ENCODE assay signal across 34 mouse cellular contexts in the genomic region with DNA sequence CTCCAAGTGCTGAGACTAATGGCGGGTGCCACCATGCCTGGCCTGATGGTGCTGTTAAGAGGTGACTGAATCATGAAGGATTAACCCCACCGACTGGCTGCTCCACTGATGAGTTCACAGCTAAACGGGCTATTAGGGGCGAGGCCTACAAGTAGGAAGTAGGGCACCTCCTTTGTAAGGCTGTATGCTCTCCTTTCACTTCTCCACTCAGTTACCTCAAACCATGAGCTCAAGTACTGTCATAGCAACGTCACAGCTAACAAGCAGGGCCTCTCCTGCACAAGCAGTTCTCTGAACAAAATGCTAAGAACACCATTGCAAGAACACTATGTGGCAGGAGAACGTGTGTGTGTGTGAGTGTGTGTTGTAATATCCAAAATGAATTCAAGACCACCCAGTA. TPM values are rescaled to one million over a fixed set of nuclear protein-coding genes. Genes with fewer than 3 reads are reported as not detected.
DNase-seq lines count a peak whose midpoint lies in the region; ATAC-seq and TF ChIP-seq lines count a peak whose summit lies in the region.
"Had no signal": no experiment of that assay in that cellular context is flagged by ENCODE, and none has a peak within 500 bp of the region (broad histone marks: within the 10 kb centered on the region; RNA-seq: fewer than 3 reads in every experiment).

No protein-coding gene starts in this region.

- DNase-seq in embryo, embryonic 10 days (ENCODE audit: low spot score): peak; percentile 2
- no peak for DNase-seq in embryo, embryonic 9.5 days (ENCODE audit: extremely low spot score)
- DNase-seq in CH12.LX (ENCODE audit: extremely low read depth): peak; percentile 31
- DNase-seq in right cerebral cortex, adult 2 months (ENCODE audit: low spot score in 2 of 2): no peak
- no peak for DNase-seq in adrenal gland, postnatal 10 days
- no peak for DNase-seq in layer of hippocampus, adult 11-12 months (ENCODE audit: low spot score)
- DNase-seq: adrenal gland, postnatal 14 days; cerebellum, adult 2 months; cerebellum, postnatal 25 days; embryo, embryonic 11 days; heart, postnatal 36 days; kidney, adult 2 months; kidney, postnatal 36 days; layer of hippocampus, postnatal 36 days; left cerebral cortex, postnatal 4 days; liver, embryonic 13.5 days; lung, postnatal 14 days; right cerebral cortex, adult 18-20 months; thymus, postnatal 25 days had no signal

- TF ChIP-seq CTCF in CH12.LX (conservative IDR thresholded peaks at IDR 0.05 in 1 of 2, IDR thresholded peaks at IDR 0.05 in 1 of 2; ENCODE audit: low read depth in 2 of 2, low read length in 2 of 2): no peak

- TF ChIP-seq POLR2A in CH12.LX (IDR thresholded peaks at IDR 0.05; ENCODE audit: low read depth, low read length): no peak

- peaks cover 81% of the 10 kb centered on the region for H3K79me2 ChIP-seq in CH12.LX (replicated peaks; ENCODE audit: control insufficient read depth, extremely low read depth, insufficient read depth, poor library complexity, severe bottlenecking)

- no peak overlapping the region for H3K27ac ChIP-seq in CH12.LX (ENCODE audit: insufficient read depth, low read depth)
- H3K27ac ChIP-seq: forebrain, embryonic 10.5 days; heart, embryonic 10.5 days; hindbrain, embryonic 12.5 days; hindbrain, postnatal 0 days; intestine, embryonic 15.5 days; limb, embryonic 15.5 days; liver, embryonic 13.5 days; neural tube, embryonic 12.5 days; stomach, embryonic 15.5 days had no signal

- no peak for TF ChIP-seq EP300 in CH12.LX (IDR thresholded peaks at IDR 0.05; ENCODE audit: low read length)

- H3K4me2 ChIP-seq in CH12.LX (ENCODE audit: insufficient read depth, low read depth, poor library complexity, severe bottlenecking): no peak overlapping the region
- H3K4me2 ChIP-seq: embryonic facial prominence, embryonic 13.5 days; hindbrain, embryonic 12.5 days; intestine, embryonic 15.5 days; limb, embryonic 15.5 days; liver, embryonic 13.5 days; midbrain, embryonic 11.5 days; neural tube, embryonic 12.5 days; stomach, embryonic 15.5 days had no signal

- ATAC-seq in granulocyte monocyte progenitor cell, adult 5-6 weeks (replicated peaks; ENCODE audit: poor library complexity, severe bottlenecking): peak; percentile 28
- ATAC-seq: forebrain, embryonic 16.5 days; hindbrain, postnatal 0 days; intestine, embryonic 15.5 days; midbrain, embryonic 16.5 days; Patski had no signal

- no peak overlapping the region for H3K4me3 ChIP-seq in CH12.LX (replicated peaks in 1 of 3; ENCODE audit: low read depth in 2 of 3, low read length in 2 of 3, poor library complexity in 1 of 3)
- H3K4me3 ChIP-seq: embryonic facial prominence, embryonic 13.5 days; forebrain, embryonic 10.5 days; heart, embryonic 10.5 days; hindbrain, embryonic 12.5 days; intestine, embryonic 15.5 days; limb, embryonic 15.5 days; liver, embryonic 13.5 days; myocyte; neural tube, embryonic 12.5 days; stomach, embryonic 15.5 days had no signal

- TF ChIP-seq RAD21 in CH12.LX (IDR thresholded peaks at IDR 0.05; ENCODE audit: low read depth, low read length): no peak

- H3K9me3 ChIP-seq in CH12.LX (replicated peaks; ENCODE audit: low read length): no peaks in the 10 kb centered on the region
- H3K9me3 ChIP-seq: embryonic facial prominence, embryonic 13.5 days; forebrain, embryonic 10.5 days; heart, embryonic 10.5 days; hindbrain, embryonic 12.5 days; intestine, embryonic 15.5 days; limb, embryonic 15.5 days; liver, embryonic 13.5 days; neural tube, embryonic 12.5 days; stomach, embryonic 15.5 days had no signal

- H3K27me3 ChIP-seq in CH12.LX (replicated peaks): no peaks in the 10 kb centered on the region
- H3K27me3 ChIP-seq: embryonic facial prominence, embryonic 13.5 days; hindbrain, embryonic 12.5 days; intestine, embryonic 15.5 days; limb, embryonic 15.5 days; liver, embryonic 13.5 days; neural tube, embryonic 12.5 days; Patski; stomach, embryonic 15.5 days had no signal

- H3K36me3 ChIP-seq in CH12.LX (replicated peaks in 1 of 2; ENCODE audit: control insufficient read depth in 1 of 2, insufficient read depth in 1 of 2, low read length in 1 of 2): peaks cover 14 to 60% of the 10 kb centered on the region in 2 experiments

- in situ Hi-C loops in CH12.LX (cut with MboI; ENCODE audit: low pct_ligation_motif_present, low pct_unique_long_range_greater_than_20kb, low sequenced_read_pairs): no loop called here

- no peak overlapping the region for H3K9ac ChIP-seq in CH12.LX (ENCODE audit: insufficient read depth, low read depth)
- H3K9ac ChIP-seq: embryonic facial prominence, embryonic 13.5 days; hindbrain, embryonic 12.5 days; intestine, embryonic 15.5 days; limb, embryonic 15.5 days; neural tube, embryonic 12.5 days; stomach, embryonic 15.5 days had no signal

- peaks cover 19 to 66% of the 10 kb centered on the region in 2 experiments for H3K4me1 ChIP-seq in CH12.LX (ENCODE audit: control insufficient read depth in 1 of 2, insufficient read depth in 2 of 2)

- dilution Hi-C loops in CH12.LX (cut with MboI; ENCODE audit: extremely low pct_ligation_motif_present, extremely low pct_unique_long_range_greater_than_20kb, low sequenced_read_pairs): no loop called here

TF ChIP-seq in CH12.LX, 34 proteins besides CTCF, POLR2A, EP300 and RAD21:
- TF ChIP-seq USF1 (IDR thresholded peaks at IDR 0.05; ENCODE audit: low read depth, low read length): no peak
- peak; percentile 13; the same call in 1 of the 2 replicates for TF ChIP-seq ELF1 (IDR thresholded peaks at IDR 0.05; ENCODE audit: low read depth, low read length)
- TF ChIP-seq NRF1 (IDR thresholded peaks at IDR 0.05; ENCODE audit: low read depth, low read length): no peak
- no peak for TF ChIP-seq MEF2A (IDR thresholded peaks at IDR 0.05; ENCODE audit: borderline replicate concordance, low read depth, low read length)
- TF ChIP-seq ZKSCAN1 (IDR thresholded peaks at IDR 0.05; ENCODE audit: borderline replicate concordance, low read depth, low read length): no peak
- no peak for TF ChIP-seq MAZ (IDR thresholded peaks at IDR 0.05; ENCODE audit: low read depth, low read length)
- no peak for TF ChIP-seq CHD1 (IDR thresholded peaks at IDR 0.05; ENCODE audit: low read depth, low read length)
- TF ChIP-seq USF2 (conservative IDR thresholded peaks at IDR 0.05; ENCODE audit: low read depth, low read length): no peak

RNA-seq across cellular contexts. Expression of gene Poldip3, which starts 3.6 kb away (rescaled TPM):
- total RNA-seq in CH12.LX (2012; rRNA removed) (77.2 and 87.1 TPM in 2 replicates), CH12.LX (2014; rRNA removed) (78.9 and 79.3 TPM in 2 replicates)
- polyA plus RNA-seq in CH12.LX (2012; ENCODE audit: insufficient read length, low read depth): 70.0 and 77.0 TPM in 2 replicates
- 56.1 and 72.5 TPM in 2 replicates for total RNA-seq in granulocyte monocyte progenitor cell, adult 5-6 weeks (2014; fragmentation: Nextera tagmentation)
- total RNA-seq in granulocyte monocyte progenitor cell, adult 5-6 weeks (2017): 78.7 and 81.9 TPM in 2 replicates
- 10 to 100 TPM; 85.1 to 90.9 TPM for total RNA-seq in adrenal gland, postnatal 10 days (2021)

RNA-seq across cellular contexts. Expression of gene Rrp7a, which starts 22.9 kb away (rescaled TPM):
- 156 and 180 TPM in 2 replicates for total RNA-seq in CH12.LX (2012; rRNA removed)
- total RNA-seq in CH12.LX (2014; rRNA removed): 111 and 126 TPM in 2 replicates
- polyA plus RNA-seq in CH12.LX (2012; ENCODE audit: insufficient read length, low read depth): 262 and 284 TPM in 2 replicates
- total RNA-seq in granulocyte monocyte progenitor cell, adult 5-6 weeks (2014; fragmentation: Nextera tagmentation): 26.9 and 35.9 TPM in 2 replicates
- 50.0 and 88.6 TPM in 2 replicates for total RNA-seq in granulocyte monocyte progenitor cell, adult 5-6 weeks (2017)
- total RNA-seq in adrenal gland, postnatal 10 days (2021): 10 to 100 TPM; 75.1 to 75.6 TPM

RNA-seq across cellular contexts. Expression of gene Cyb5r3, which starts 26.9 kb away (rescaled TPM):
- total RNA-seq in CH12.LX (2012; rRNA removed): 54.3 and 59.1 TPM in 2 replicates
- 30.1 and 35.7 TPM in 2 replicates for total RNA-seq in CH12.LX (2014; rRNA removed)
- 92.7 and 102 TPM in 2 replicates for polyA plus RNA-seq in CH12.LX (2012; ENCODE audit: insufficient read length, low read depth)
- 48.7 and 61.3 TPM in 2 replicates for total RNA-seq in granulocyte monocyte progenitor cell, adult 5-6 weeks (2014; fragmentation: Nextera tagmentation)
- 22.4 and 27.8 TPM in 2 replicates for total RNA-seq in granulocyte monocyte progenitor cell, adult 5-6 weeks (2017)
- 100 to 1,000 TPM; 176 to 199 TPM for total RNA-seq in adrenal gland, postnatal 10 days (2021)

RNA-seq across cellular contexts. Expression of gene Serhl, which starts 56.2 kb away (rescaled TPM):
- total RNA-seq in CH12.LX (2012; rRNA removed) (48.8 and 59.5 TPM in 2 replicates), CH12.LX (2014; rRNA removed) (123 and 129 TPM in 2 replicates)
- polyA plus RNA-seq in CH12.LX (2012; ENCODE audit: insufficient read length, low read depth): 52.0 and 57.6 TPM in 2 replicates
- 48.6 and 66.5 TPM in 2 replicates for total RNA-seq in granulocyte monocyte progenitor cell, adult 5-6 weeks (2014; fragmentation: Nextera tagmentation)
- total RNA-seq in granulocyte monocyte progenitor cell, adult 5-6 weeks (2017): 28.0 and 39.1 TPM in 2 replicates
- total RNA-seq in adrenal gland, postnatal 10 days (2021): 10 to 100 TPM; 71.2 to 89.2 TPM

Comparison
In these comparisons a context has a peak if more than half of its experiments do, and no peak if none do; other contexts are left out.
1. DNase-seq: peak in embryo, embryonic 10 days (single experiment) and CH12.LX (single experiment); none in embryo, embryonic 9.5 days (single experiment), right cerebral cortex, adult 2 months (0 of 2), adrenal gland, postnatal 10 days (single experiment) and layer of hippocampus, adult 11-12 months (single experiment).